Mouse (Mus musculus) kidney, adult 18-20 months (tissue): ENCODE results near the gene Rsph1.

Experiments used
- DNase-seq: peaks from one replicate; pipeline ENCODE4 v3.0.0; 2021

Gene Rsph1

GRCm38 (mm10) chr17:31303401-31303800 lies 26.2 kb upstream of the Rsph1 start:
- no peak for DNase-seq

GRCm38 (mm10) chr17:31300736-31301135 lies 23.6 kb upstream of the Rsph1 start:
- no peak for DNase-seq

- DNase-seq: no peak
Measured at GRCm38 (mm10) chr17:31299981-31300380, 22.8 kb upstream of the Rsph1 start.

GRCm38 (mm10) chr17:31298419-31299209 lies 21.4 kb upstream of the Rsph1 start:
- no peak for DNase-seq

GRCm38 (mm10) chr17:31297521-31297939 lies 20.3 kb upstream of the Rsph1 start:
- peak; percentile 69 for DNase-seq

GRCm38 (mm10) chr17:31295892-31296781 lies 19.0 kb upstream of the Rsph1 start:
- DNase-seq: peak; percentile 83

GRCm38 (mm10) chr17:31295215-31295891 lies 18.2 kb upstream of the Rsph1 start:
- peak; percentile 33 for DNase-seq

GRCm38 (mm10) chr17:31294363-31295214 lies 17.4 kb upstream of the Rsph1 start:
- DNase-seq: no peak

GRCm38 (mm10) chr17:31290859-31291258 lies 13.7 kb upstream of the Rsph1 start:
- DNase-seq: no peak

- no peak for DNase-seq
Measured at GRCm38 (mm10) chr17:31290311-31290710, 13.1 kb upstream of the Rsph1 start.

GRCm38 (mm10) chr17:31288999-31289726 lies 12.0 kb upstream of the Rsph1 start:
- no peak for DNase-seq

GRCm38 (mm10) chr17:31287216-31287615 lies 10.0 kb upstream of the Rsph1 start:
- DNase-seq: no peak

- no peak for DNase-seq
Measured at GRCm38 (mm10) chr17:31286492-31286891, 9.3 kb upstream of the Rsph1 start, which contains the start of gene Slc37a1. Gene Slc37a1 (plus strand): TSS chr17:31286792.

GRCm38 (mm10) chr17:31285867-31286266 lies 8.7 kb upstream of the Rsph1 start:
- no peak for DNase-seq

GRCm38 (mm10) chr17:31282687-31283053 lies 5.5 kb upstream of the Rsph1 start:
- no peak for DNase-seq

- no peak for DNase-seq
Measured at GRCm38 (mm10) chr17:31281830-31282686, 4.9 kb upstream of the Rsph1 start.

- no peak for DNase-seq
Measured at GRCm38 (mm10) chr17:31280269-31280668, 3.1 kb upstream of the Rsph1 start.

- no peak for DNase-seq
Measured at GRCm38 (mm10) chr17:31279541-31279940, 2.4 kb upstream of the Rsph1 start.

- DNase-seq: no peak
Measured at GRCm38 (mm10) chr17:31277931-31278330, 748 bp upstream of the Rsph1 start.

GRCm38 (mm10) chr17:31276207-31276921 lies 819 bp downstream of the Rsph1 start:
- no peak for DNase-seq
